Mouse (Mus musculus): ENCODE measurements at regions not wholly inside any gene's neighbourhood (a gene's known extent, or its start where the extent isn't known, plus 50 kb on each side); places are given as distances from the start of the nearest gene placed in this dataset.
A peak's percentile ranks its signal among the peaks of the same experiment; 100 is the strongest.

DNA sequence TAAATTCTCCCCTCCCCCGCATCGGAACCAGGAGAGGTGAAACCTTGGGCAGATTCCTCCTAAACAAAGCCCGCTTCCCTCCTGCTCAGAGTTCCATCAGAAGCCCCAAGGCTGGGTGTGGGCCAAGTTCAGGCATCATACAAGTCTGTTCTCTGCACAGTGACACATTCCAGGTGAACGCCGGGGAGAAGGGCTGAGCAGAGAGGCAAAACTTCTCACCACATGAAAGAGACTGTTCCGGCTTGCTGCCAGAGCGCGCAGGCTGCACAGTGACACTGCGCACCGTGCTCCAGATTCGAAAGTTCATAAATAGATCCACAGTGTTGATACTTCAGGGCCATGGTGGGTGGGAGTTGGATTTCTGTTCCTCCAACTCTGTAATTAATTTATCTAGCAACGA lies 171.1 kb upstream of the Rpl34 start:
- no peaks in the 10 kb centered on the region for H3K36me3 ChIP-seq (ENCODE audit: control insufficient read depth, insufficient read depth, low read length)
- H3K4me1 ChIP-seq (ENCODE audit: control insufficient read depth, insufficient read depth, low read length): peaks cover 22% of the 10 kb centered on the region
- no peak overlapping the region for H3K4me3 ChIP-seq (ENCODE audit: low read depth, low read length)
- no peak overlapping the region for H3K9ac ChIP-seq (ENCODE audit: low read depth, low read length)
- no peaks in the 10 kb centered on the region for H3K9me3 ChIP-seq (ENCODE audit: control insufficient read depth, low read length)
- 0 out of 2 replicates have a peak, but pooled peaks cover 2% of the 10 kb centered on the region for H3K27me3 ChIP-seq (replicated peaks; ENCODE audit: control insufficient read depth, insufficient read depth, low read length)
- peak; percentile 83 for DNase-seq (ENCODE audit: low spot score)
- H3K4me2 ChIP-seq (ENCODE audit: low read depth, low read length): peak overlapping the region; percentile 5; the same call in 1 of the 2 replicates
- ATAC-seq (ENCODE audit: low read depth): peak; percentile 77; the same call in 1 of the 2 replicates
- H3K27ac ChIP-seq (replicated peaks; ENCODE audit: low read depth, low read length): no peak overlapping the region
- 42% methylated on average over 12 of the region's 12 CpGs for WGBS

- 70% methylated on average over 6 of the region's 6 CpGs for WGBS
- no peak for ATAC-seq (ENCODE audit: low read depth)
- no peaks in the 10 kb centered on the region for H3K36me3 ChIP-seq (ENCODE audit: control insufficient read depth, insufficient read depth, low read length)
- DNase-seq (ENCODE audit: low spot score): no peak
- 0 out of 2 replicates have a peak, but pooled peaks cover 2% of the 10 kb centered on the region for H3K27me3 ChIP-seq (replicated peaks; ENCODE audit: control insufficient read depth, insufficient read depth, low read length)
- H3K4me1 ChIP-seq (ENCODE audit: control insufficient read depth, insufficient read depth, low read length): peaks cover 22% of the 10 kb centered on the region
- peak overlapping the region; percentile 5; the same call in 1 of the 2 replicates for H3K4me2 ChIP-seq (ENCODE audit: low read depth, low read length)
- peak overlapping the region; percentile 68; the same call in 1 of the 2 replicates for H3K27ac ChIP-seq (replicated peaks; ENCODE audit: low read depth, low read length)
- no peaks in the 10 kb centered on the region for H3K9me3 ChIP-seq (ENCODE audit: control insufficient read depth, low read length)
- no peak overlapping the region for H3K9ac ChIP-seq (ENCODE audit: low read depth, low read length)
- H3K4me3 ChIP-seq (ENCODE audit: low read depth, low read length): no peak overlapping the region
These were observed 170.6 kb upstream of the Rpl34 start for GRCm38 (mm10) chr3:130900846-130901245.

- ATAC-seq (ENCODE audit: low read depth): peak; percentile 60
- H3K9ac ChIP-seq (ENCODE audit: low read depth, low read length): 0 out of 2 replicates have a peak overlapping the region, but pooled peaks have one; percentile 6
- H3K4me1 ChIP-seq (ENCODE audit: control insufficient read depth, insufficient read depth, low read length): peaks cover 22% of the 10 kb centered on the region
- 46% methylated on average over 29 of the region's 30 CpGs for WGBS
- H3K27ac ChIP-seq (replicated peaks; ENCODE audit: low read depth, low read length): peak overlapping the region; percentile 68
- peak overlapping the region; percentile 35 for H3K4me2 ChIP-seq (ENCODE audit: low read depth, low read length)
- H3K9me3 ChIP-seq (ENCODE audit: control insufficient read depth, low read length): no peaks in the 10 kb centered on the region
- H3K4me3 ChIP-seq (ENCODE audit: low read depth, low read length): peak overlapping the region; percentile 5; the same call in 1 of the 2 replicates
- 0 out of 2 replicates have a peak, but pooled peaks cover 2% of the 10 kb centered on the region for H3K27me3 ChIP-seq (replicated peaks; ENCODE audit: control insufficient read depth, insufficient read depth, low read length)
- no peaks in the 10 kb centered on the region for H3K36me3 ChIP-seq (ENCODE audit: control insufficient read depth, insufficient read depth, low read length)
- DNase-seq (ENCODE audit: low spot score): peak; percentile 83
These were observed 170.0 kb upstream of the Rpl34 start for GRCm38 (mm10) chr3:130900054-130900840.

DNA sequence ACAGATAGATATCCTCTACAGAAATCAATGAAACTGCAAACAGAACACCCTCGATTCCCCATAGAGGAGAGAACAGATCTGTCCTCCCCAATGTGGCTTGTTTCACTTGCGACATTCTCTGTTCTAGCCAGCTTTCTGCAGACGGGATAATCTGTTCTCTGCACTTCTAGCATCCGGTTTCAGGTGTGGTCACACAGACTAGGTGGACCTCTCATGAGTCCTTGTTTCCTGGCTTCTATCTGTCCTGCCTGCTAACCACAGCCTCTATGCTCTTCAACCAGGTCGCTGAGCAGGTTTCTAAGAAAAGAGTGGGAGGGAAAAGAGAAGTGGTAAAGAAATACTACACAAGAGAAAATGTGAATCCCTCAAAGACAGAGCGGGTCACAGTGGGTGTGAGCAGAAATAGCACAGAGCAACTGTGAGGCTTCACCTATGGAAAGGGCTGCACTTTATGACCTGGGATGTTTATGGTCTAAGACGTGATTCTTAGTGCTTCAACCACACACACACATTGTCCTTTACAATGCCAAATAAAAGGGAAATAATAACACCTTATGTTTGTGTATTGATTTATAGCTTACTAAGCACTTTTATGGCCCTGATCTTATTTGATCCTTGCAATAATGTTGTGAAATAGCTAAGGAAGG lies 164.1 kb upstream of the Rpl34 start:
- no peak for DNase-seq (ENCODE audit: low spot score)
- H3K9me3 ChIP-seq (ENCODE audit: control insufficient read depth, low read length): no peaks in the 10 kb centered on the region
- no peaks in the 10 kb centered on the region for H3K4me1 ChIP-seq (ENCODE audit: control insufficient read depth, insufficient read depth, low read length)
- H3K9ac ChIP-seq (ENCODE audit: low read depth, low read length): no peak overlapping the region
- H3K27ac ChIP-seq (replicated peaks; ENCODE audit: low read depth, low read length): no peak overlapping the region
- ATAC-seq (ENCODE audit: low read depth): no peak
- no peak overlapping the region for H3K4me3 ChIP-seq (ENCODE audit: low read depth, low read length)
- H3K36me3 ChIP-seq (ENCODE audit: control insufficient read depth, insufficient read depth, low read length): no peaks in the 10 kb centered on the region
- H3K4me2 ChIP-seq (ENCODE audit: low read depth, low read length): no peak overlapping the region
- WGBS: 80% methylated on average over 7 of the region's 7 CpGs
- H3K27me3 ChIP-seq (replicated peaks; ENCODE audit: control insufficient read depth, insufficient read depth, low read length): no peaks in the 10 kb centered on the region

DNA sequence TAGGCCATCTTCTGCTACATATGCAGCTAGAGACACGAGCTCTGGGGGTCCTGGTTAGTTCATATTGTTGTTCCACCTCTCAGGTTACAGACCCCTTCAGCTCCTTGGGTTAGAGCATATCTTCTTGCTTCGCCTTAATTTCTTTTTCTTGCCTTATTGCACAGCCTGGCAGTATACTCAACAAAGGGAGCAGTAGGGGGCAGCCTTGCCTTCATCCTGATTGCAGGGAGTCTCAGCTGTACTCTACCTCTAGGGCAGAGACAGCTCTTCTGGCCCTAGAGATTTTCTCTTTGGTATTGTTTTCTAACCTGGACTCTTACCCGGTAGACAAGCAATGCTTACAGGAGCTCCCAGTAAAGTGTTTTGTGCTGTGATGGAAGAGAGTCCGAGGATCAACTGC lies 161.1 kb upstream of the Rpl34 start:
- H3K27me3 ChIP-seq (replicated peaks; ENCODE audit: control insufficient read depth, insufficient read depth, low read length): no peaks in the 10 kb centered on the region
- H3K36me3 ChIP-seq (ENCODE audit: control insufficient read depth, insufficient read depth, low read length): no peaks in the 10 kb centered on the region
- no peak overlapping the region for H3K9ac ChIP-seq (ENCODE audit: low read depth, low read length)
- H3K4me3 ChIP-seq (ENCODE audit: low read depth, low read length): no peak overlapping the region
- peaks cover 4% of the 10 kb centered on the region; the same call in 1 of the 2 replicates for H3K9me3 ChIP-seq (ENCODE audit: control insufficient read depth, low read length)
- DNase-seq (ENCODE audit: low spot score): no peak
- H3K4me2 ChIP-seq (ENCODE audit: low read depth, low read length): no peak overlapping the region
- WGBS: 83% methylated on average over 4 of the region's 4 CpGs
- no peak overlapping the region for H3K27ac ChIP-seq (replicated peaks; ENCODE audit: low read depth, low read length)
- ATAC-seq (ENCODE audit: low read depth): no peak
- no peaks in the 10 kb centered on the region for H3K4me1 ChIP-seq (ENCODE audit: control insufficient read depth, insufficient read depth, low read length)

DNA sequence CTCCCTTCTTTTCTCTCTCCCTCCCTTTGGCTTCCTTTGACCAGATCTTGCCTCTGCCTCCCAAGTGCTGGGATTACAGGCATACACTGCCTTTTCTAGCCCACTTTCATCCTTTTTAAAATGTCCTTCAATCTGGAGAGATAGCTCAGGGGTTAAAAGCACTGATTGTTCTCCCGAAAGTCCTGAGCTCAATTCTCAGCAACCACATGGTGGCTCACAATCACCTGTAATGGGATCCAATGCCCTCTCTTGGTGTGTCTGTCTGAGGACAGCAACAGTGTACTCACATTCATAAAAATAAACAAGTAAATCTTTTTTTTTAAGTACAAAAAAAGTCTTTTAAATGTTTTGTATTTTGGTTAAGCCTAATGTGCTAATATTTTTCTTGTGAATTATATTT lies 158.4 kb upstream of the Rpl34 start:
- 72% methylated on average over 1 of the region's 1 CpGs for WGBS
- H3K4me1 ChIP-seq (ENCODE audit: control insufficient read depth, insufficient read depth, low read length): no peaks in the 10 kb centered on the region
- H3K36me3 ChIP-seq (ENCODE audit: control insufficient read depth, insufficient read depth, low read length): no peaks in the 10 kb centered on the region
- H3K27me3 ChIP-seq (replicated peaks; ENCODE audit: control insufficient read depth, insufficient read depth, low read length): no peaks in the 10 kb centered on the region
- H3K27ac ChIP-seq (replicated peaks; ENCODE audit: low read depth, low read length): no peak overlapping the region
- DNase-seq (ENCODE audit: low spot score) (no peak), ATAC-seq (ENCODE audit: low read depth) (no peak)
- H3K4me3 ChIP-seq (ENCODE audit: low read depth, low read length): no peak overlapping the region
- H3K4me2 ChIP-seq (ENCODE audit: low read depth, low read length): no peak overlapping the region
- H3K9ac ChIP-seq (ENCODE audit: low read depth, low read length): no peak overlapping the region
- H3K9me3 ChIP-seq (ENCODE audit: control insufficient read depth, low read length): peaks cover 4% of the 10 kb centered on the region; the same call in 1 of the 2 replicates

DNA sequence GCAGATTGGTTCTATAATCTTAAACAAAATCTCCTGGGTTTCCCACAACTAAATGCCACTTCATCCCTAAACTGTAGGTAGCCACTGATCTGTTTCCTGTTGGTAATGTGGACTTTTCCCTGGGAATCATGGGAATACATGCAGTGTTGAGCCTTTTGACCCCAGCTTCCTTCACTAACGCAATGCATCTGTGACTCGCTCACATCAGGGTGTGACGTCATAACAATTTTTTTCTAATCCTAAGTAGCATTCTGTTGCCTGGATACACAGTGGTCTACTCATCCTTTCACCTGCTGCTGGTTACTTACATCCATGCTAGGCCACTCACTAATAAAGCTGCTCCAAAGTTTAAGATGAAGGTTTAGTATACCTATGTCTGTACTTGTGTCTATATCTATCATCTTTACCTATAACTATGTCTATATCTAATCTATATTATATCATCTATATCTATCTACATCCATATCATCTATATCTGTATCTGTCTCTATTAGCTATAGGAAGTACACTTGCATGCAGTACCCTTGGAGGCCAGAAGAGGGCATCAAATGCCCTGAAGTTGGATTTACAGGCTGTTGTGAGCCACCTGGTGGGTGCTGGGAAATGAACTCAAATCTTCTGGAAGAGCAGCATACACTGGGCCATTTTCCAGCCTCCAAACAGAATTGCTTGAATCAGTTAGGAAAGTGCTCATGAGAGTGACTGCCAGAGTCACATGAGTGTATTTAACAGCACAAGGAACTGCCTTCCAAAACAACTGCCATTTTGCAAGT lies 157.5 kb upstream of the Rpl34 start:
- WGBS: 51% methylated on average over 3 of the region's 3 CpGs
- no peak for ATAC-seq (ENCODE audit: low read depth)
- Histone ChIP-seq H3K4me1 (ENCODE audit: control insufficient read depth, insufficient read depth, low read length) (no peaks in the 10 kb centered on the region), H3K27ac (replicated peaks; ENCODE audit: low read depth, low read length) (no peak overlapping the region), H3K4me2 (ENCODE audit: low read depth, low read length) (no peak overlapping the region), H3K36me3 (ENCODE audit: control insufficient read depth, insufficient read depth, low read length) (no peaks in the 10 kb centered on the region), H3K9ac (ENCODE audit: low read depth, low read length) (no peak overlapping the region), H3K27me3 (replicated peaks; ENCODE audit: control insufficient read depth, insufficient read depth, low read length) (no peaks in the 10 kb centered on the region), H3K4me3 (ENCODE audit: low read depth, low read length) (no peak overlapping the region), H3K9me3 (ENCODE audit: control insufficient read depth, low read length) (peaks cover 4% of the 10 kb centered on the region; the same call in 1 of the 2 replicates)
- no peak for DNase-seq (ENCODE audit: low spot score)

- H3K9ac ChIP-seq (ENCODE audit: low read depth, low read length): no peak overlapping the region
- H3K4me3 ChIP-seq (ENCODE audit: low read depth, low read length): no peak overlapping the region
- DNase-seq (ENCODE audit: low spot score) (peak; percentile 22), ATAC-seq (ENCODE audit: low read depth) (no peak)
- peaks cover 4% of the 10 kb centered on the region; the same call in 1 of the 2 replicates for H3K9me3 ChIP-seq (ENCODE audit: control insufficient read depth, low read length)
- H3K27me3 ChIP-seq (replicated peaks; ENCODE audit: control insufficient read depth, insufficient read depth, low read length): no peaks in the 10 kb centered on the region
- 0 out of 2 replicates have a peak, but pooled peaks cover 3% of the 10 kb centered on the region for H3K4me1 ChIP-seq (ENCODE audit: control insufficient read depth, insufficient read depth, low read length)
- H3K36me3 ChIP-seq (ENCODE audit: control insufficient read depth, insufficient read depth, low read length): no peaks in the 10 kb centered on the region
- no peak overlapping the region for H3K27ac ChIP-seq (replicated peaks; ENCODE audit: low read depth, low read length)
- 27% methylated on average over 6 of the region's 6 CpGs for WGBS
- H3K4me2 ChIP-seq (ENCODE audit: low read depth, low read length): no peak overlapping the region
These were observed 155.8 kb upstream of the Rpl34 start for GRCm38 (mm10) chr3:130885974-130886373.
